Mouse (Mus musculus): ENCODE results near the gene Gm10300. TPM values are rescaled to one million over a fixed set of nuclear protein-coding genes. Genes with fewer than 3 reads are reported as not detected.

Gm10300 gene
- total and polyA plus RNA-seq, 3 experiments, result 0.08 TPM; not detected in 2

DNA sequence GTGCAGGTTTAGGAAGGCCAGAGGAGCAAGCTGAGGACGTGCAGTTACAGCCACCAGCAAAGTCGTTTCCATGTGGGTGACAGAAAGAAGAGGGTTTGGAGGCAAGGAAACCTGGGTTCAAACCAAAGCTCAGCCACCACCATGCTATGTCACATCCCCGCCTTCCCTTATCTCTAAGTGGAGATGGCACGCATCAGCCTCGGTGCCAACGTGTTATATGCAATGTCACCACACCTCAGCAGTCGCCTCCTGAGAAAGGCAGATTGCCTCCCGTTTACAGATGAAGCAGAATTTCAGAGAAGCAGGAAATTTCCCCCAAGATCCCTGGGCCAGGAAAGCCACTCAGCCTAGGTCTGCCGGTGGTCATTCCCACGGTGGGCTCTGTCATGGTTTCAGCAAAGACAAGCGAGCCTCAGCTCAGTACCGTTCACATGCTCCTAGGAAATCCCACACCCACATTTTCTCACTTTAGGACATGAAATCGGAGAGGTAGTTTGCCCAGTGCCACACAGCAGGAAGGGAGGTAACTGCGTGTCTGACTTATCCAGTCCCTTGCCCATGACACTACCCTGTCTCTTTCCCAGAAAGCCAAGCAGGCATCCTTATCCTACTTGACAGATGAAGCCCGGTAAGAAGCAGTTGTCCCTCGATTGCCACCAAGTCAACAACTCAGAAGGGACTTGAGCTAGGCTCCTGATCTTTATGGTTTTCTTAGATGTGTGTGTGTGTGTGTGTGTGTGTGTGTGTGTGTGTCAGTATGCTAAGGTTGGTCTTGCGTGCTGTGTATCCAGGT lies 14.3 kb upstream of the Gm10300 start:
- in situ Hi-C loops (cut with MboI; ENCODE audit: low pct_ligation_motif_present, low pct_unique_long_range_greater_than_20kb, low sequenced_read_pairs), result no loop called here

DNA sequence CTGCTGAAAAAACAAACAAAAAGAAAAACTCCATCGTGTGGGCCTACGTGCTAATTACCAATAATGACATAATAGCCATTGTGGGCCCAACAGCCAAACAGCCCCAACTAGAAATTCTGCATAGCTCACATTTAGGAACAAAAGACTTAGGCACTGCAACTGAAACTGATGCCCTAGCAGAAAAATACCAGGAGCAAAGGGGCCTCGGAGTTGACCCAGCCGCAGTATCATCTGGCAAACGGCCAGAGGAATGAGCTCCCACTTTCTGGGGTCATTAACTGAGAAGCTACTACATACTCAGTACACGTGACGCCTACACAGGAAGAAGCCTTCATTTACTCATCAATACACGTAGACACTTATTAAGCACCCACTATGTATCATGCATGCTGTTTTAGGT lies 12.2 kb upstream of the Gm10300 start:
- dilution Hi-C loops (cut with MboI; ENCODE audit: extremely low pct_ligation_motif_present, extremely low pct_unique_long_range_greater_than_20kb, low sequenced_read_pairs), result no loop called here
- H3K79me2 ChIP-seq (replicated peaks; ENCODE audit: control insufficient read depth, extremely low read depth, insufficient read depth, poor library complexity, severe bottlenecking), result no peaks in the 10 kb centered on the region
- H3K27me3 ChIP-seq (replicated peaks), result no peaks in the 10 kb centered on the region
- H3K9me3 ChIP-seq (replicated peaks; ENCODE audit: low read length), result no peaks in the 10 kb centered on the region
- H3K4me2 ChIP-seq (ENCODE audit: insufficient read depth, low read depth, poor library complexity, severe bottlenecking), result no peak overlapping the region
- no peak overlapping the region for H3K4me3 ChIP-seq (replicated peaks in 1 of 3; ENCODE audit: low read depth in 2 of 3, low read length in 2 of 3, poor library complexity in 1 of 3)
- in situ Hi-C loops (cut with MboI; ENCODE audit: low pct_ligation_motif_present, low pct_unique_long_range_greater_than_20kb, low sequenced_read_pairs), result no loop called here
- no peak overlapping the region for H3K27ac ChIP-seq (ENCODE audit: insufficient read depth, low read depth)
- no peaks in the 10 kb centered on the region for H3K4me1 ChIP-seq (ENCODE audit: control insufficient read depth in 1 of 2, insufficient read depth in 2 of 2)
- TF ChIP-seq GABPA (IDR thresholded peaks at IDR 0.05; ENCODE audit: insufficient replicate concordance, low read depth, low read length) (no peak), UBTF (IDR thresholded peaks at IDR 0.05; ENCODE audit: low read depth, low read length) (no peak), MAX (IDR thresholded peaks at IDR 0.05; ENCODE audit: low read length) (no peak), BHLHE40 (IDR thresholded peaks at IDR 0.05; ENCODE audit: low read depth, low read length) (no peak), SIN3A (IDR thresholded peaks at IDR 0.05; ENCODE audit: low read length) (no peak), EP300 (IDR thresholded peaks at IDR 0.05; ENCODE audit: low read length) (no peak), MXI1 (IDR thresholded peaks at IDR 0.05; ENCODE audit: low read depth, low read length) (no peak), ELF1 (IDR thresholded peaks at IDR 0.05; ENCODE audit: low read depth, low read length) (no peak), ZKSCAN1 (IDR thresholded peaks at IDR 0.05; ENCODE audit: borderline replicate concordance, low read depth, low read length) (no peak), ZC3H11A (IDR thresholded peaks at IDR 0.05; ENCODE audit: low read depth, low read length) (no peak)
- no peak for DNase-seq (ENCODE audit: extremely low read depth)
- peaks cover 0 to 17% of the 10 kb centered on the region in 2 experiments for H3K36me3 ChIP-seq (replicated peaks in 1 of 2; ENCODE audit: control insufficient read depth in 1 of 2, insufficient read depth in 1 of 2, low read length in 1 of 2)
- no peak overlapping the region for H3K9ac ChIP-seq (ENCODE audit: insufficient read depth, low read depth)

More for the DNA sequence above, 14.3 kb upstream of the Gm10300 start:
- H3K4me1 ChIP-seq (ENCODE audit: control insufficient read depth in 1 of 2, insufficient read depth in 2 of 2), result no peaks in the 10 kb centered on the region
- H3K4me3 ChIP-seq (replicated peaks in 1 of 3; ENCODE audit: low read depth in 2 of 3, low read length in 2 of 3, poor library complexity in 1 of 3), result no peak overlapping the region
- H3K4me2 ChIP-seq (ENCODE audit: insufficient read depth, low read depth, poor library complexity, severe bottlenecking), result no peak overlapping the region
- no peak overlapping the region for H3K27ac ChIP-seq (ENCODE audit: insufficient read depth, low read depth)
- no peak for DNase-seq (ENCODE audit: extremely low read depth)
- H3K9me3 ChIP-seq (replicated peaks; ENCODE audit: low read length), result no peaks in the 10 kb centered on the region
- dilution Hi-C loops (cut with MboI; ENCODE audit: extremely low pct_ligation_motif_present, extremely low pct_unique_long_range_greater_than_20kb, low sequenced_read_pairs), result no loop called here
- H3K79me2 ChIP-seq (replicated peaks; ENCODE audit: control insufficient read depth, extremely low read depth, insufficient read depth, poor library complexity, severe bottlenecking), result no peaks in the 10 kb centered on the region
- no peak overlapping the region for H3K9ac ChIP-seq (ENCODE audit: insufficient read depth, low read depth)
- no peak for TF ChIP-seq MYC (IDR thresholded peaks at IDR 0.05; ENCODE audit: low read depth, low read length)
- no peak for TF ChIP-seq ZMIZ1 (IDR thresholded peaks at IDR 0.05; ENCODE audit: low read depth, low read length)
- no peak for TF ChIP-seq CHD1 (IDR thresholded peaks at IDR 0.05; ENCODE audit: low read depth, low read length)
- TF ChIP-seq MAX (IDR thresholded peaks at IDR 0.05; ENCODE audit: low read length), result no peak
- TF ChIP-seq ZC3H11A (IDR thresholded peaks at IDR 0.05; ENCODE audit: low read depth, low read length), result no peak
- TF ChIP-seq USF1 (IDR thresholded peaks at IDR 0.05; ENCODE audit: low read depth, low read length), result no peak
- TF ChIP-seq RAD21 (IDR thresholded peaks at IDR 0.05; ENCODE audit: low read depth, low read length), result no peak
- no peak for TF ChIP-seq KAT2A (IDR thresholded peaks at IDR 0.05; ENCODE audit: insufficient replicate concordance, low read length)
- TF ChIP-seq NELFE (IDR thresholded peaks at IDR 0.05; ENCODE audit: low read depth, low read length), result no peak
- no peak for TF ChIP-seq MEF2A (IDR thresholded peaks at IDR 0.05; ENCODE audit: borderline replicate concordance, low read depth, low read length)
- no peak for TF ChIP-seq POLR2A (IDR thresholded peaks at IDR 0.05; ENCODE audit: low read depth, low read length)
- TF ChIP-seq TCF12 (IDR thresholded peaks at IDR 0.05; ENCODE audit: low read depth, low read length), result no peak
- no peak for TF ChIP-seq IRF4 (IDR thresholded peaks at IDR 0.05; ENCODE audit: low read depth, low read length)
- peaks cover 0 to 4% of the 10 kb centered on the region in 2 experiments for H3K36me3 ChIP-seq (replicated peaks in 1 of 2; ENCODE audit: control insufficient read depth in 1 of 2, insufficient read depth in 1 of 2, low read length in 1 of 2)
- H3K27me3 ChIP-seq (replicated peaks), result no peaks in the 10 kb centered on the region

Measured in CH12.LX (cell line).